9 mouse cellular contexts compared by ENCODE assay signal in genomic region chr11:32340476-32341473, GRCm38 (mm10). TPM values are rescaled to one million over a fixed set of nuclear protein-coding genes. Genes with fewer than 3 reads are reported as not detected.
DNase-seq lines count a peak whose midpoint lies in the region; ATAC-seq lines count a peak whose summit lies in the region.
"Had no signal": no experiment of that assay in that cellular context is flagged by ENCODE, and none has a peak within 500 bp of the region (broad histone marks: within the 10 kb centered on the region; RNA-seq: fewer than 3 reads in every experiment).

No protein-coding gene starts in this region.

- peak; percentile 53 to 67 for DNase-seq in left cerebral cortex, adult 18-20 months (ENCODE audit: low spot score in 2 of 2)
- no peak for DNase-seq in left cerebral cortex, postnatal 10 days (ENCODE audit: extremely low spot score in 1 of 2, low spot score in 2 of 2)
- DNase-seq in MN1 (ENCODE audit: low spot score), result peak; percentile 85
- DNase-seq in embryo, embryonic 10.5 days (ENCODE audit: low spot score), result peak; percentile 85
- peak; percentile 70 for DNase-seq in heart, postnatal 4 days
- peak; percentile 60 for DNase-seq in liver, embryonic 11.5 days (ENCODE audit: low spot score)
- DNase-seq in retina, postnatal 1 day, result peak; percentile 80
- no peak for DNase-seq in layer of hippocampus, postnatal 36 days

- intact Hi-C loops in left cerebral cortex, postnatal 10 days (cut with DNase I), result loop anchor here (5.0 kb wide), 1 partner anchor 112 kb away; no protein-coding TSS in a partner anchor

- H3K27me3 ChIP-seq in liver, embryonic 11.5 days (replicated peaks; ENCODE audit: control insufficient read depth, insufficient read depth, low read length), result no peaks in the 10 kb centered on the region

- no peak overlapping the region for H3K4me3 ChIP-seq in liver, embryonic 11.5 days (ENCODE audit: low read depth, low read length)
- H3K4me3 ChIP-seq: erythroblast, embryonic 14.5 days had no signal

- no peak for ATAC-seq in liver, embryonic 11.5 days (replicated peaks; ENCODE audit: low FRiP score)

- H3K4me1 ChIP-seq in liver, embryonic 11.5 days (replicated peaks; ENCODE audit: control insufficient read depth, insufficient read depth, low read length), result no peaks in the 10 kb centered on the region; the same call in none of the 2 replicates

- no peak overlapping the region for H3K27ac ChIP-seq in liver, embryonic 11.5 days (ENCODE audit: low read depth, low read length)

- WGBS in liver, embryonic 11.5 days, result 33% methylated on average over 17 of the region's 17 CpGs

- H3K4me2 ChIP-seq in liver, embryonic 11.5 days, result no peak overlapping the region

- no peaks in the 10 kb centered on the region for H3K36me3 ChIP-seq in liver, embryonic 11.5 days (ENCODE audit: control insufficient read depth, insufficient read depth, low read length)

- H3K9ac ChIP-seq in liver, embryonic 11.5 days (ENCODE audit: low read depth, low read length), result no peak overlapping the region

- no peaks in the 10 kb centered on the region for H3K9me3 ChIP-seq in liver, embryonic 11.5 days (ENCODE audit: control insufficient read depth, low read length)

RNA-seq across cellular contexts. Expression of gene Sh3pxd2b, which starts 6.8 kb away (rescaled TPM):
- 10 to 100 TPM; 12.4 to 14.5 TPM for total RNA-seq in left cerebral cortex, adult 18-20 months (2021)
- 10 to 100 TPM; 28.2 to 31.9 TPM for total RNA-seq in left cerebral cortex, postnatal 10 days (2021)
- 10 to 100 TPM; 30.1 to 31.0 TPM for total RNA-seq in heart, postnatal 4 days (2021)
- polyA plus RNA-seq in liver, embryonic 11.5 days (2014; fragmentation: Nextera tagmentation; extraction: Ambion mirVana), result 7.4 and 8.2 TPM in 2 replicates
- total RNA-seq in layer of hippocampus, postnatal 36 days (2021), result 10 to 100 TPM; 10.5 to 12.6 TPM

RNA-seq across cellular contexts. Expression of gene Hbq1a, which starts 40.9 kb away (rescaled TPM):
- total RNA-seq in left cerebral cortex, adult 18-20 months (2021), result 1 to 10 TPM; 1.3 to 2.5 TPM
- total RNA-seq in left cerebral cortex, postnatal 10 days (2021), result 1 to 10 TPM; 1.9 to 2.1 TPM
- under 1 TPM in 1 of 2 experiments, not detected in 1; 0.77 TPM for total RNA-seq in heart, postnatal 4 days (2021)
- polyA plus RNA-seq in liver, embryonic 11.5 days (2014; fragmentation: Nextera tagmentation; extraction: Ambion mirVana), result 0.47 and 0.92 TPM in 2 replicates
- total RNA-seq in layer of hippocampus, postnatal 36 days (2021), result 1 to 10 TPM in 1 of 2 experiments, not detected in 1; 1.4 TPM

RNA-seq across cellular contexts. Expression of gene Hba-a2, which starts 44.5 kb away (rescaled TPM):
- 100 to 1,000 TPM; 308 to 397 TPM for total RNA-seq in left cerebral cortex, adult 18-20 months (2021)
- total RNA-seq in left cerebral cortex, postnatal 10 days (2021), result 100 to 1,000 TPM; 384 to 756 TPM
- total RNA-seq in heart, postnatal 4 days (2021), result over 10,000 TPM in 1 of 2 experiments, 1,000 to 10,000 TPM in 1; 3,595 to 11,404 TPM
- 25,282 and 25,421 TPM in 2 replicates for polyA plus RNA-seq in liver, embryonic 11.5 days (2014; fragmentation: Nextera tagmentation; extraction: Ambion mirVana)
- total RNA-seq in layer of hippocampus, postnatal 36 days (2021), result 100 to 1,000 TPM; 192 to 362 TPM

RNA-seq across cellular contexts. Expression of gene Hbq1b, which starts 54.0 kb away (rescaled TPM):
- total RNA-seq in left cerebral cortex, adult 18-20 months (2021), result 1 to 10 TPM in 1 of 2 experiments, not detected in 1; 1.3 TPM
- 1 to 10 TPM; 2.9 to 3.3 TPM for total RNA-seq in left cerebral cortex, postnatal 10 days (2021)
- total RNA-seq in heart, postnatal 4 days (2021), result 1 to 10 TPM in 1 of 2 experiments, not detected in 1; 1.2 TPM
- polyA plus RNA-seq in liver, embryonic 11.5 days (2014; fragmentation: Nextera tagmentation; extraction: Ambion mirVana), result 43.6 and 45.8 TPM in 2 replicates
- 1 to 10 TPM in 1 of 2 experiments, not detected in 1; 2.3 TPM for total RNA-seq in layer of hippocampus, postnatal 36 days (2021)

RNA-seq across cellular contexts. Expression of gene Hba-a1, which starts 57.5 kb away (rescaled TPM):
- 100 to 1,000 TPM; 348 to 459 TPM for total RNA-seq in left cerebral cortex, adult 18-20 months (2021)
- 100 to 1,000 TPM; 406 to 790 TPM for total RNA-seq in left cerebral cortex, postnatal 10 days (2021)
- over 10,000 TPM in 1 of 2 experiments, 1,000 to 10,000 TPM in 1; 3,912 to 12,509 TPM for total RNA-seq in heart, postnatal 4 days (2021)
- 12,698 and 12,741 TPM in 2 replicates for polyA plus RNA-seq in liver, embryonic 11.5 days (2014; fragmentation: Nextera tagmentation; extraction: Ambion mirVana)
- 100 to 1,000 TPM; 243 to 385 TPM for total RNA-seq in layer of hippocampus, postnatal 36 days (2021)

Comparison
In these comparisons a context has a peak if more than half of its experiments do, and no peak if none do; other contexts are left out.
1. DNase-seq: peak in left cerebral cortex, adult 18-20 months (2 of 2), MN1 (single experiment), embryo, embryonic 10.5 days (single experiment), heart, postnatal 4 days (single experiment), liver, embryonic 11.5 days (single experiment) and retina, postnatal 1 day (single experiment); none in left cerebral cortex, postnatal 10 days (0 of 2) and layer of hippocampus, postnatal 36 days (0 of 2).
2. RNA of gene Hba-a2, which starts 44.5 kb away (total RNA-seq): 3,595 to 11,404 TPM in heart, postnatal 4 days; 384 to 756 TPM in left cerebral cortex, postnatal 10 days, 308 to 397 TPM in left cerebral cortex, adult 18-20 months and 192 to 362 TPM in layer of hippocampus, postnatal 36 days; every median in the first group is over 4 times any median in the second.